Mouse (Mus musculus): Measurements from ENCODE around the gene Jaml.

Gene Jaml

DNA sequence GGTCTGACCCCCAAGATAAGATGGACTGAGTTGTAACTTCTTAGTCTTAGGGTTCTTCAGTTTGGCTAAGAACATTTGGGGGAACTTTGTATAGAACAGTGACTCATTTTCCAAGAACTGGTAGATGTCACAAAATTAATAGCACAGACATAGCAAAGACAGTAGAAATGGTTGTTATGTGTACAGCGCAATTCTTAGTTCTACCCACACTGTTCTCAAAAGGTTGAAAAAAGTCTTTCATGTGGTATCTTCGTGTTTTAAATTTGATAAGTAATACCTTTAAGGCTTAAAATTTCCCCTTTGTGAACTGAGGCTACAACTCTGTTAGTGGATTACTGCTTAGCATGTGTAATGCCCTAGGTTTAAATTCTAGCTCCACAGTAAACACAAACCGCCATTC lies 4.1 kb downstream of the Jaml start:
- DNase-seq (ENCODE audit: low read depth, low spot score) = no peak

DNA sequence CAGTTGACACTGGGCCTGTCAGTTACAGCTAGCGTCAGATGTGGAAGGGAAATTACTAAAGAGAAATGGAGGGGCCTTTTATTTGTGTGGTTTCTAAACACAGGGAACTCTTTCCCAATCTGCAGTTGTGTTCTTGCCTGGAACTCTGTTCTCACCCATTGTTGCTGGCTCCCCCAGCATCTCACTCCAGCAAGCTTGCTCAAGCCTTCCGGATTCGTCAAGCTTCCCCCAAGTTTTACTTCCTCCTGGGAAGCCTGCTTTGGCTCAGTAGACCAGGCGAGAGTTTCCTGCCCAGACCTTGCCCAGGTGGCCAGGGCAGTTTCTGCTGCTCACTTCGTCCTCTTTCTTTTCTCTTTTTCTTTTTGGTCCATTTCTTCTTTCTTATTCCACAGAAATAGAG lies 5.6 kb downstream of the Jaml start:
- DNase-seq (ENCODE audit: low read depth, low spot score) = no peak

GRCm38 (mm10) chr9:45085741-45086690 lies 7.0 kb downstream of the Jaml start:
- no peak for DNase-seq (ENCODE audit: low read depth, low spot score)

- no peak for DNase-seq (ENCODE audit: low read depth, low spot score)
Observed at GRCm38 (mm10) chr9:45088040-45088439, 9.1 kb downstream of the Jaml start.

- DNase-seq (ENCODE audit: low read depth, low spot score) = no peak
Observed at GRCm38 (mm10) chr9:45090811-45091210, 11.8 kb downstream of the Jaml start.

DNA sequence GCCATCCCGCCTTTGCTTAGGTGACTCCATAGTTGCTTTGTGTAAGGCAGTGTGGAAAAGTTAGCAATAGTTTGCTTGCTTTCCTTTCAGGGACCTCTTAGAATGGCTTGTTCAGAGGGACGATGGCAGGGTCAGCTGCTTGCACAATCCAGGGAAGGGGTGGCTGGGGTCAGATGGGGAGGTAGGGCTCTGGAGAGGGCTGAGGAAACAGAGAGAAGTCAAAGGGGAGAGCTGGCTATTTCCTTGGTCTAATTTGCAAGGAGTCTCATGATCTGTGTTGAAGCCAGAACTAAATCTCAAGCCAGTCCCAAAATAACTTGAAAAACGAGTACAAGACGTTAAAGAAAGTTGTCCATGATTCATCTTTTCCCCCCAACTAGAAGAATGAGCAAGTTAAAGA lies 13.7 kb downstream of the Jaml start:
- no peak for DNase-seq (ENCODE audit: low read depth, low spot score)

GRCm38 (mm10) chr9:45095149-45095937 lies 16.4 kb downstream of the Jaml start:
- no peak for DNase-seq (ENCODE audit: low read depth, low spot score)

GRCm38 (mm10) chr9:45097877-45098276 lies 18.9 kb downstream of the Jaml start:
- DNase-seq (ENCODE audit: low read depth, low spot score) = no peak

DNA sequence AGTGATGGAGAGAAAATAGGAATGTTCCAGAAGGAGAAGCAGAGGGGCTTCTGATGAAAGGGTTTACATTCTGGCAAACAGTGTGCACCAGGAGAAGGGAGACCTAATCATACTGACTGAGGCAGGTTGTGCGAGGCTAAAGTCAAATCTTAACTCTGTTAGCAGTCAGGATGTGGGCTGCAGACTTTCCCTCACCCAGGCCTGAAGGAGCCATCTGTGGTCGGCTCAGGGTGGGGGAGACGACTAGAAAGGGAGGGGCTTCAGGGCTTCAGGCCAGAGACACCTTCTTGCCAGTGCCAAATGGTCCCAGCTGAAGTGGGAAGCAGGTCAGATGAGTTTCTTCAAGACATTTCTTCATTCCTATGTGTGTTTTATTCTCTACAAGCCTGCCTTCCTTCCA lies 19.4 kb downstream of the Jaml start:
- no peak for DNase-seq (ENCODE audit: low read depth, low spot score)

- DNase-seq (ENCODE audit: low read depth, low spot score) = no peak
Observed at GRCm38 (mm10) chr9:45102528-45102927, 23.5 kb downstream of the Jaml start.

DNA sequence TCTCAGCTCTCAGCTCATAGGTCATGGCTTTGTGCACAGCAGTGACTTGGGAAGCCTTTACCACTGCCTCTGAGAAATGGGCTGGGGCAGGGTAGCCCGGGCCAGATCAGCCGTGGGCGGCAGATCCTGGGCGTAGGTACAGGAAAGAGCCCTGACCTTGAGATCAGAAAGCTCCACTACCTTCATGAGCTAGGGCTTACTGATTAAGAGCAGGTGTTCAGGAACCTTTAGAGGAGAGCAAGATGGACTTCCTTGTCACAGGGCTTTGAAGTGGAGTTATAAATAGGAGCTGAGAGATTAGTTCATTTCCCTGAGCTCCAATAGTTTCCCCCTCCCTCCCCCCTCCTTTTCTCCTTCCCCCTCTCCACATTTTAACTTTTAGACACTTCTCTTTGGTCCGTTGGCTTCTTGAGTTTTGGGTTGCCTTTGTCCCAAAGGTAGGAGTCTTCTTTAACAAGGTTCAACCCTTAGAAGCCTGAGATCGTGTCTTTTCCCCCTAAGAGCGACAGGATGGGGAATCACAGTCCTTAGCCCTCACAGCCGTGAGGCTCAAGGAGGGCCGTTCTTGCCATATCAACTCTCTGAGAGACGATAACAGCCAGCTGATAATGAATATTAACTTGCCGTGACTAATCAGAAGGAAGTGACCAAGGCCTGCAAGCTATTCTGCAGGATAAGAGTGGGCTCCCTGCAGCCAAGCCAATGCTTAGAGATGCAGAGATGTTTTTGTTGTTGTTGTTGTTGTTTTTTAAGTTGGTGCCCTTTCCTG lies 24.4 kb downstream of the Jaml start:
- no peak for DNase-seq (ENCODE audit: low read depth, low spot score)

- no peak for DNase-seq (ENCODE audit: low read depth, low spot score)
Observed at GRCm38 (mm10) chr9:45105596-45106374, 26.8 kb downstream of the Jaml start.

DNA sequence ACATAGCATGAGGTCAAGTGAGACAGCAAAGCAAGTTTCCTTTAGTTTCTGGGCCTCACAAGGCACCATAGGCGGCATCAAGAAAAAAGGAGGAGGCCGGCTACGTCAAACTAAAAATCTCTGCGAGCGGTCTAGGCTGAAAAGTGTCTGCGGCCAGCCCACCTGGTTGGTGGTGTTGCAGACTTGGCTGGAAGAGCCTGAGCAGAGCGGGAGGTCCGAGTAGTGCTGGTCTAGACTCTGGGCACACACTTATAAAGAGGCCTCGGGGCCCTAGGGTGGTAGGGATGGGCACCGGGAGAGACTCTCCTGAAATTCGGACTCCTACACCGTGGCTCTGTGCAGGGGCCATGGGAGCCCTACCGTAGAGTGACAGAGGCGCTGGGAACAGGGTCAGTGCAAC lies 36.7 kb downstream of the Jaml start:
- peak; percentile 24 for DNase-seq (ENCODE audit: low read depth, low spot score)

- DNase-seq (ENCODE audit: low read depth, low spot score) = no peak
Observed at GRCm38 (mm10) chr9:45116819-45117218, 37.8 kb downstream of the Jaml start.

DNA sequence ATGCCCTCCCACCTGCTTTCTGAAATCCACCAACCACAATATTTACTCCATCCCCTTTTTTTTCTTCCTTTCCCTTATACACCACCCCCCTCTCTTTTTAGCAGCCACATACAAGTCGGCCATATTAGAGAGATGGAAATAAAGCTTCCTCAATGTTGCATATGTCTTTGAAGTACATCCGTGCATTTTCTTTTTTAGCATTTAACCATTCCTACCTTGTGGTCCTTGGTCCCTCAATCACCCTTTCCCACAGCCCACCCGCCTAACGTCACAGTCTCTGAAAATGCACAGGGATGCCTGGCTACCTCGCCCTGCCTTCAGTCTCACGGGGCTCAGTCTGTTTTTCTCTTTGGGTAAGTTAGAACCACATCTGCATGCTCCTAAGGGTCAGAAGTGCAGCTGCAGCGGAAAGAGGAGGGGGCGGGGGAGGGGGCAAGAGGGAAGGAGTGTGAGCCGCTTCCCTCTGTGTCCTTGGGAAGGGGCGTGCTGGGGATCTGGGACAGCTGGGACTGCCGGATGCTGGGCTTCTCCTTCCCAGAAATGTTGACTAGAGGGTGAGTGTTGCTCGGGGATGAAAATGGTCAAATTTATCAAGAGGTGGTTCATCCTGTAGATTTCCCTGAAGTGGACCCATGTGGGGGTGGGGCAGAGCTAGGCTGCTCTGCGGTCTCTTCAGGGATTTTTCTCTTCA lies 38.9 kb downstream of the Jaml start, which contains the start of gene Scn2b:
Gene Scn2b, plus strand, starts transcription at position 42 of the 691 bp plus-strand sequence.
- no peak for DNase-seq (ENCODE audit: low read depth, low spot score)

DNA sequence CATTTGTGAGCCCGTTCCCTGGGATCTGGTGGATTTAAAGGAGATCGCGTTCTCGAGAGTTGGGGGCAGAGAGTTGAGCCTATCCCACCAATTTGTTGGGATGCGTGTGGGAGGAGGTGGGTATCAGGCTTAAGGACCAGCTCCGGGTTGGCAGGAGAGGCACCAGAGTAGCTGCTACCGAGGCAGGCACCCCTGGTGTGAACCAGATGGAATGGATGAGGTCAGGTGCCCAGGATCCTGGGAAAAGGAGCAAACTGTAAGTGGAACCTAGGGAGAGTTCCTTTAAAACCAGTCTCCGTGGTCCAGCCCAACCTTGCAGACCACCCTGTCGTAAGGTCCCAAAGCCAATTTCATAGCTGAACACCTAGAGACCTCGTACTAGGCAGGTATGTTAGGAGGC lies 39.6 kb downstream of the Jaml start:
- no peak for DNase-seq (ENCODE audit: low read depth, low spot score)

DNA sequence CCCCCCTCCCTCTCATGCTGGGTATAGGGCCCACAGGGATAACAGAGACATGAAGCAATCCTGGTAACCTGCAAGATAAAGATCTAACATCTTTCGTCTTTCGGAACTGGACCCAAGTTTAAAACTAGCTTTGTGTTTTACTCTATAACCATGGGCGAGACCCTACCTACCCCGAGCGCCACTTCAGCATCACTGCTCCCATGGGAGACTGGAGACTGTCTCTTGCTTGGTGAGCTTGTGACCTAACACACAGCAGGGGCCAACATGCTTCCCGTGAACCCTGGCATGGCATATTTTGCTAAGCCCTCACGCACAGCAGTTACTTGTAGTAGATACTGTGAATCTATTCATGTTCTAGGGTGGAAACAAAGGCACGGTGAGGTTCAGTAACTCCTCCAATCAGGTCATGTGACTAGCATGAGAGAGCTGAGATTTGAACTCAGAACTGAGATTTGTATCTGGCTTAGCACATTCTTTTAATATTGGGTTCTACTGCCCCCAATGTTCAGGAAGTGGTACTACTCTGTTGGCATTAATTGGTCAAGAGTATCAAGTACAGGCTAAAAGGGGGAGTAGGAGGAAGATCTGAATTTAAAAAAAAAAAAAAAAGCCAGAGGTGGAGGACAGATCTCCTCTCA lies 40.5 kb downstream of the Jaml start:
- no peak for DNase-seq (ENCODE audit: low read depth, low spot score)

DNA sequence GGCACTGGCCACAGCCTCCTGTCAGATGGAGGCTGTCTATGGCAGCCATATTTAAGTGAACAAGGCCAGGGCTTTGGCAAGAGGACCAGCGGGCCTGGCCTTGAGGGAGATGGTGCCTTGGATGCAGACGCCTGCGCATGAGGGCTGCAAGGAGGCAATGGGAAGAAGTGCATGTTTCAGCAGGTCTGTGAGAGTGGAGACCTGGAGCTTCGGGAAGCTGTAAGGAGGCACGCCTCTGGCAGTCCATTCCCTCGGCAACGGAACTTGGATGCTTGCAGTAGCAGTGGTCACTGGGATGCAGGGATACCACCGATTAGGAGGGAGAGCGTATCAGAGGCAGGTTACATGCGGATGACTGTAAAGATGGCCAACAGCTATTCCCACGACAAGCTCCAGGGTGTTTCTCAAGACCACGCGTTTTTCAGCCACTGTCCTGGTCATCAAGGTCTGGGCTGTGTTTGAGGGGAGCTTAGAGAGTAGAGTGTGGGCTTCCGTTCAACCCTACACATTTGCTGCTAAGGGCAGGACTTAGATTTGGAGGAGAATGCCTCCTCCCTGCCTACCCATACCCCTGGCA lies 41.1 kb downstream of the Jaml start:
- no peak for DNase-seq (ENCODE audit: low read depth, low spot score)

DNA sequence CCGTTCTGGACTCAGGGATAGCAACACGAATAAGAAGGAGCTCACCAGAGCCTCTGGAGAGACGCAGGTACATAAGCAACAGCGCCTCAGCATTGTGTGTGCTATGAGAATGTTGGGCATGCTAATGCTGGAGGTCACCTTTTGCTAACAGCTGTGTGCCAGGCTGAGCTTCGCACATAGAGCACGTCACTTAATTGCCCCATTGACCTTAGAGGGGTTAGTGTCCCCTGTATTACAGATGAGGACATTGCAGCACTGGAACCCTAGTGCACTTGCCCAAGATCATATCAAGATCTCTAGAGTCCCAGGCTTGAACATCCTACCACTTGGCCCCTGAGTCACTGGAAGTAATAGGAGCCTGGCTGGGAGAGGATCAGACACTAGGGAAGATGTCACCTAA lies 41.6 kb downstream of the Jaml start:
- no peak for DNase-seq (ENCODE audit: low read depth, low spot score)

GRCm38 (mm10) chr9:45121001-45121400 lies 42.0 kb downstream of the Jaml start:
- no peak for DNase-seq (ENCODE audit: low read depth, low spot score)
